Mouse (Mus musculus) embryonic facial prominence, embryonic 13.5 days (tissue): ENCODE measurements around the gene Ubald2. TPM values are rescaled to one million over a fixed set of nuclear protein-coding genes. Genes with fewer than 3 reads are reported as not detected.
"Not testable (repeated sequence)": the region's sequence is repeated elsewhere in the genome, so short reads cannot be mapped to it uniquely, and the experiment has no call there.

ENCODE experiments used
- ATAC-seq: fragments of 200-750 bp; cut with Nextera tagmentation; 2 replicates; pipeline ENCODE4 v1.8.0; 2017; ENCODE audit warnings: low read depth; ENCODE audit not compliant: insufficient number of reproducible peaks, insufficient read depth, low FRiP score, low TSS enrichment
- H3K27ac ChIP-seq: fragments of 300-500 bp; sonication (generic); 2 replicates; pipeline ENCODE4 v1.5.1; 2015; ENCODE audit warnings: moderate library complexity, mild to moderate bottlenecking, inconsistent platforms
- H3K27me3 ChIP-seq: fragments of 300-500 bp; sonication (generic); 2 replicates; pipeline ENCODE4 v1.6.1; 2015; ENCODE audit warnings: mild to moderate bottlenecking, inconsistent platforms
- H3K36me3 ChIP-seq: fragments of 300-500 bp; sonication (generic); 2 replicates; pipeline ENCODE4 v1.6.1; 2015; ENCODE audit warnings: mild to moderate bottlenecking, inconsistent platforms
- H3K4me1 ChIP-seq: fragments of 300-500 bp; sonication (generic); 2 replicates; pipeline ENCODE4 v1.6.1; 2015; ENCODE audit warnings: inconsistent platforms
- H3K4me2 ChIP-seq: fragments of 300-500 bp; sonication (generic); 2 replicates; pipeline ENCODE4 v1.6.1; 2015; ENCODE audit warnings: moderate library complexity, mild to moderate bottlenecking, inconsistent platforms
- H3K4me3 ChIP-seq: fragments of 300-500 bp; sonication (generic); 2 replicates; pipeline ENCODE4 v1.5.1; 2015; ENCODE audit warnings: mild to moderate bottlenecking, inconsistent platforms
- H3K9ac ChIP-seq: fragments of 300-500 bp; sonication (generic); 2 replicates; pipeline ENCODE4 v1.6.1; 2015; ENCODE audit warnings: mild to moderate bottlenecking, inconsistent platforms
- H3K9me3 ChIP-seq: fragments of 300-500 bp; sonication (generic); 2 replicates; pipeline ENCODE4 v1.6.1; 2016; ENCODE audit warnings: inconsistent platforms
- WGBS: fragments of 180-500 bp; shearing (Covaris S2); methylation state at CpG from one replicate; pipeline ENCODE4 v1.1.7; 2015; ENCODE audit warnings: mixed read lengths; 5-methylcytosine and 5-hydroxymethylcytosine counted together
- polyA plus RNA-seq: library from polyadenylated mRNA; unstranded; fragments of >200 nt; fragmentation: Nextera tagmentation; extraction: Ambion mirVana; gene quantifications from 2 replicates; pipeline ENCODE4 v1.2.1, GENCODE M21; 2015

Ubald2 gene
- polyA plus RNA-seq, 1 experiment from 2014 or later = 35.2 TPM

GRCm38 (mm10) chr11:116400560-116400959, 33.3 kb upstream of the Ubald2 start:
- no peak overlapping the region for H3K27ac ChIP-seq
- 29% methylated on average over 4 of the region's 4 CpGs for WGBS
- H3K27me3 ChIP-seq = no peaks in the 10 kb centered on the region

GRCm38 (mm10) chr11:116405601-116406000, 28.3 kb upstream of the Ubald2 start:
- Histone ChIP-seq H3K4me3 (no peak overlapping the region), H3K9me3 (no peaks in the 10 kb centered on the region), H3K36me3 (peaks cover 20% of the 10 kb centered on the region), H3K9ac (no peak overlapping the region), H3K27me3 (no peaks in the 10 kb centered on the region), H3K4me2 (no peak overlapping the region), H3K4me1 (0 out of 2 replicates have a peak, but pooled peaks cover 2% of the 10 kb centered on the region), H3K27ac (no peak overlapping the region)
- 83% methylated on average over 4 of the region's 4 CpGs for WGBS
- no peak for ATAC-seq

More at GRCm38 (mm10) chr11:116400560-116400959, 33.3 kb upstream of the Ubald2 start:
- Histone ChIP-seq H3K4me2 (no peak overlapping the region), H3K36me3 (peaks cover 22% of the 10 kb centered on the region), H3K9me3 (no peaks in the 10 kb centered on the region), H3K4me3 (no peak overlapping the region), H3K9ac (no peak overlapping the region), H3K4me1 (peaks cover 3% of the 10 kb centered on the region; the same call in 1 of the 2 replicates)
- no peak for ATAC-seq

GRCm38 (mm10) chr11:116406231-116406728, 27.6 kb upstream of the Ubald2 start:
- no peaks in the 10 kb centered on the region for H3K27me3 ChIP-seq
- no peak overlapping the region for H3K9ac ChIP-seq
- H3K4me1 ChIP-seq = peaks cover 8% of the 10 kb centered on the region; the same call in 1 of the 2 replicates
- WGBS = 94% methylated on average over 16 of the region's 16 CpGs
- no peak overlapping the region for H3K27ac ChIP-seq
- no peak overlapping the region for H3K4me2 ChIP-seq
- H3K9me3 ChIP-seq = no peaks in the 10 kb centered on the region
- H3K36me3 ChIP-seq = peaks cover 20% of the 10 kb centered on the region
- no peak for ATAC-seq
- H3K4me3 ChIP-seq = no peak overlapping the region

- Histone ChIP-seq H3K36me3 (peaks cover 9% of the 10 kb centered on the region), H3K4me3 (no peak overlapping the region), H3K27ac (no peak overlapping the region), H3K9me3 (no peaks in the 10 kb centered on the region), H3K4me2 (no peak overlapping the region), H3K27me3 (no peaks in the 10 kb centered on the region), H3K4me1 (peaks cover 25% of the 10 kb centered on the region), H3K9ac (no peak overlapping the region)
- WGBS = 85% methylated on average over 3 of the region's 3 CpGs
- no peak for ATAC-seq
Measured at GRCm38 (mm10) chr11:116409008-116409407, 24.9 kb upstream of the Ubald2 start.

- H3K27me3 ChIP-seq, H3K36me3 ChIP-seq, H3K4me3 ChIP-seq, H3K27ac ChIP-seq, H3K9me3 ChIP-seq, ATAC-seq, H3K4me2 ChIP-seq, H3K9ac ChIP-seq: not testable (repeated sequence)
- WGBS = 87% methylated on average over 4 of the region's 4 CpGs
- peaks cover 25% of the 10 kb centered on the region for H3K4me1 ChIP-seq
Measured at GRCm38 (mm10) chr11:116410415-116410814, 23.5 kb upstream of the Ubald2 start.

- Histone ChIP-seq H3K27me3 (no peaks in the 10 kb centered on the region), H3K4me2 (peak overlapping the region; percentile 99), H3K36me3 (0 out of 2 replicates have a peak, but pooled peaks cover 3% of the 10 kb centered on the region), H3K27ac (no peak overlapping the region), H3K9ac (peak overlapping the region; percentile 85), H3K9me3 (no peaks in the 10 kb centered on the region), H3K4me1 (peaks cover 30% of the 10 kb centered on the region), H3K4me3 (peak overlapping the region; percentile 76)
- no peak for ATAC-seq
- 17% methylated on average over 6 of the region's 6 CpGs for WGBS
Measured at GRCm38 (mm10) chr11:116411582-116411981, 22.3 kb upstream of the Ubald2 start.

GRCm38 (mm10) chr11:116412028-116412827, 21.7 kb upstream of the Ubald2 start:
- no peaks in the 10 kb centered on the region for H3K9me3 ChIP-seq
- peak overlapping the region; percentile 76 for H3K4me3 ChIP-seq
- H3K4me2 ChIP-seq = peak overlapping the region; percentile 99
- H3K9ac ChIP-seq = peak overlapping the region; percentile 85
- H3K4me1 ChIP-seq = peaks cover 31% of the 10 kb centered on the region
- peak overlapping the region; percentile 60; the same call in 1 of the 2 replicates for H3K27ac ChIP-seq
- 0 out of 2 replicates have a peak, but pooled peaks cover 3% of the 10 kb centered on the region for H3K36me3 ChIP-seq
- peak; percentile 26; the same call in 1 of the 2 replicates for ATAC-seq
- H3K27me3 ChIP-seq = no peaks in the 10 kb centered on the region
- under 1% methylated on average over 74 of the region's 76 CpGs for WGBS

- H3K4me3 ChIP-seq = peak within 1 kb of the TSS; percentile 76
- 2% methylated on average over 81 of the region's 82 CpGs for WGBS
- peaks cover 40% of the 10 kb centered on the region for H3K4me1 ChIP-seq
- peak within 1 kb of the TSS; percentile 74 for H3K27ac ChIP-seq
- no peaks in the 10 kb centered on the region for H3K9me3 ChIP-seq
- ATAC-seq = peak; percentile 86
- no peaks in the 10 kb centered on the region for H3K27me3 ChIP-seq
- peak within 1 kb of the TSS; percentile 99 for H3K4me2 ChIP-seq
- 0 out of 2 replicates have a peak, but pooled peaks cover 3% of the 10 kb centered on the region for H3K36me3 ChIP-seq
- H3K9ac ChIP-seq = peak within 1 kb of the TSS; percentile 85
Measured at GRCm38 (mm10) chr11:116412904-116413630, 20.8 kb upstream of the Ubald2 start, which contains the start of gene Rnf157. Gene Rnf157, minus strand, starts transcription at chr11:116413032.

GRCm38 (mm10) chr11:116413631-116414022, 20.3 kb upstream of the Ubald2 start:
- Histone ChIP-seq H3K27ac (peak overlapping the region; percentile 74), H3K4me3 (peak overlapping the region; percentile 76), H3K4me1 (peaks cover 45% of the 10 kb centered on the region), H3K4me2 (peak overlapping the region; percentile 99), H3K36me3 (0 out of 2 replicates have a peak, but pooled peaks cover 3% of the 10 kb centered on the region), H3K9ac (peak overlapping the region; percentile 85), H3K27me3 (no peaks in the 10 kb centered on the region), H3K9me3 (no peaks in the 10 kb centered on the region)
- 64% methylated on average over 4 of the region's 4 CpGs for WGBS
- no peak for ATAC-seq

- Histone ChIP-seq H3K9ac (no peak overlapping the region), H3K4me1 (peaks cover 40% of the 10 kb centered on the region), H3K4me3 (no peak overlapping the region), H3K36me3 (no peaks in the 10 kb centered on the region), H3K27me3 (no peaks in the 10 kb centered on the region), H3K9me3 (no peaks in the 10 kb centered on the region), H3K4me2 (no peak overlapping the region), H3K27ac (0 out of 2 replicates have a peak overlapping the region, but pooled peaks have one; percentile 28)
- 66% methylated on average over 6 of the region's 6 CpGs for WGBS
- no peak for ATAC-seq
Measured at GRCm38 (mm10) chr11:116416196-116416943, 17.5 kb upstream of the Ubald2 start.

- Histone ChIP-seq H3K4me2 (no peak overlapping the region), H3K9ac (no peak overlapping the region), H3K4me3 (no peak overlapping the region), H3K9me3 (no peaks in the 10 kb centered on the region), H3K36me3 (no peaks in the 10 kb centered on the region), H3K4me1 (peaks cover 33% of the 10 kb centered on the region), H3K27me3 (no peaks in the 10 kb centered on the region), H3K27ac (peak overlapping the region; percentile 95)
- ATAC-seq = no peak
- WGBS = 90% methylated on average over 5 of the region's 5 CpGs
Measured at GRCm38 (mm10) chr11:116417054-116417453, 16.8 kb upstream of the Ubald2 start.
